Mouse (Mus musculus) neutrophil, adult 5-6 weeks (primary cell): ENCODE data around the gene Dcakd. TPM values are rescaled to one million over a fixed set of nuclear protein-coding genes. Genes with fewer than 3 reads are reported as not detected.

Experiments used
- ATAC-seq: fragments of 151-379, 151-347 bp; 2 replicates; pipeline ENCODE4 v1.8.0; 2017; ENCODE audit warnings: mild to moderate bottlenecking, moderate TSS enrichment; ENCODE audit not compliant: insufficient number of reproducible peaks, poor library complexity, low FRiP score, severe bottlenecking; ENCODE audit errors: extremely low read depth
- total RNA-seq: library from RNA; stranded (forward); fragments of 200-1000 nt; gene quantifications from 2 replicates; pipeline ENCODE4 v1.2.3, GENCODE M21; 2017

The Dcakd gene
- total RNA-seq, 1 experiment from 2014 or later, result 15.5 TPM

DNA sequence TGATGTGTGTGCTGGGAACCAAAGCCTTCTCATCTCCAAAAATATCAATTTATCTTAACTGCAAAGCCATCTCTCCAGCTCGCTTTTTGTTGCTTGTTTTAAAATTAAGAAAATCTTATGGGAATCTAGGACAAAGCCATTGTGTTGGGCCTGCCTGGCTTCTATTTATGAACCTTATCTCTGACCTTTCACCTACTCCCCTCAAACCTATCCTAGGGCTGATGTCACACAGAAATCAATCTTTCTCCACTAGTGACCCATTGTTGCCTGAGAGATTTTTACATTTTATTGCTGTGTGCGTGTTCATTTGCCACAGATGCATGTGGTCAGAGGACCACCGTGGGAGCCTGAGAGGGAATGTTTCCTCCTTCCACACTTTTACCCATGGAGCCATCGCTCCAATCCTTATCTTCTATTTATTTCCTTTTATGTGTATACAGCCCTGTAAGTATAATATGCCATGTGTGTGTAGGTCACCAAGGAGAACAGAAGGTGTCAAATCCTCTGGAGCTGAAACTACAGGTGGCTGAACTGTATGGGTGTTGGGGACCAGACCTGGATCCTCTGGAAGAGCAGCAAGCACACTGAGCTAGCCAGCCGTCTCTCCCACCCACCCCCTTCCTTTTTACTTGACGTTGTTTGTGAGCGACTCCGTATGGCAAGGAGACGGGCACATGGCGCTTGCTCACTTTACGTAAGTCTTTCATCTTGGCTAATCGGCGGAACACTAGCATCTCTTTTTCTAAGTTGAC, 17.5 kb downstream of the Dcakd start:
- ATAC-seq, result no peak

DNA sequence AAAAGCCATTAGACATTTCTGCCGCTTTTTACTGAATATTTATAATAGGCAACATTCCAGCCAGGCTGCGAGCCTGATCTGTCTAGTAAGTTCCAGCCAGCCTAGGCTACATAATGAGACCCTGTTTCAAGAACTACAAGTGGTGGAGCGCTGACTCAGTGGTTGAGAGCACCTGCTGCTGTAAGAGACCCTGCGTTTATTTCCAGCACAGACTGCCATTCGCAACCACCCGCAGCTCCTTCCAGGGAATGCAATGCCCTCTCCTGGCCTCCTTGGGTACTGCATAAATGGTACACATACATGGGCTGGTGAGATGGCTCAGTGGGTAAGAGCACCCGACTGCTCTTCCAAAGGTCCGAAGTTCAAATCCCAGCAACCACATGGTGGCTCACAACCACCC, 18.9 kb downstream of the Dcakd start:
- ATAC-seq, result no peak

DNA sequence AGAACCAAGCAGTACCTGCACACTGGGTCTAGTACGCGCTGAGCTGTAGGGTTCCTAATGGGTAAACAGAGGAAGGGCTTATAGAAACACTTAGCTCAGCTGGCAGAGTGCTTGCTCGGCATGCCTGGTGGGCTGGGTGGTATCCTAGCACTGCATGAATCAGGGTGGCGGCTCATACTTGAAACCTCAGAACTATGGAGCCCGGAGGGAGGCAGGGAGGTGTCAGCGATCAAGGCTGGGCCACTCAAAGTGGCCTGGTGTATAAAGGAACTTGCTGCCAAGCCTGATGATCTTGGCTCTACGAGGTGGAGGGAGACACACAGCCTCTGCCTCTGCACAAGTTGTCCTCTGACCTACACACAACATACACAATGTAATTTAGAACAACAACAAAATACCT, 19.6 kb downstream of the Dcakd start:
- no peak for ATAC-seq

GRCm38 (mm10) chr11:103007001-103007340, 21.2 kb downstream of the Dcakd start:
- peak; percentile 55 for ATAC-seq

DNA sequence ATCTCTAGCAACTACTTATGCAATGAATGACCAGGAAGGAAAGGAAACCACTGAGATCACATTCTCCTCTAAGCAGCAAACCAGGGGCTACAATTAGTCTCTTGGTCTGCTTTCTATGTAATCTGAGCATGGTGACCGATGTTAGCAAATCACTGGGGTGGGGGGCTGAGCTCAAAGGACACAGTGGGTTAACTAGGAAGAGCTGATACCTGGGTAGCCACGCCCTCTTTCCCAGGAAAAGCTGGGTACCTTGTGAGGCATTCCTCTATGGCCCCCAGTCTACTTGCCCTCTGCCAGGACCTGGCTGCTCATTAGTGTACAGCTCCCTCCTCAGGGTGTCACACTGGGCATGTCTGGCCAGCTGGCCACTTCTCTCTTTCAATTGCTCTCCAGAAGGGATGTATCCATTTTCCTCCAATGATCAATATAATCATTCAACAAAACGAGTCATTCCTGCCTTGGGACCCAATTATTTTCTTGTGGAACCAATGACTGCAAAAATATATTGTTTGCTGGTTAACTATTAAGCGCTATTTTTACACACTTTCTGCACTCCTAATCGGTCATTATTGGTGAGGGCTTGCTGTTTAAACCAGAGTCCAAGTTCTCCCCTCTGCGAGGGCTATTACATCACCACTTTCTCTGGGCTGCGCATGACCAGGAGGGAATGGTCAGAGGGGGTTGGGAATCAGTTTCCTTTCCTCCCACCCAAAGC, 21.7 kb downstream of the Dcakd start:
- no peak for ATAC-seq

GRCm38 (mm10) chr11:103005254-103005981, 22.7 kb downstream of the Dcakd start:
- no peak for ATAC-seq

DNA sequence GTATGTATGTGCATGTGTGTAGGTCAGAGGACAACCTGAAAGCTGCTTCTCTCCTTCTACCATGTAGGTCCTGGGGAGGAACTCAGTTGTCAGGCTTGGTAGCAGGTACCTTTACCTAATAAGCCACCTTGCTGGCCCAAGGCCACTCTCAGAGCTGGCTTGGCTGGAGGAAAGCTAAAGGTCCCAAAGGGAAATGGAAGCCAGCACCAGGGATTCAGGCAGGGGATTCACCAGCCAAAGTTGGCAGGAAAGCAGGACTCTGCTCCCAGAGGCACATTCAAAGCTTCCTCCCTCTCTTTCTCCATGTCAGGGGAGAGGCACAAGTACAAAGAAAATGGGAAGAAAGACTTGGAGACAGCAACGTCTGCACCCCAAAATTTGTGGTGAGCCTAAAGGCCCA, 23.3 kb downstream of the Dcakd start:
- ATAC-seq, result no peak

DNA sequence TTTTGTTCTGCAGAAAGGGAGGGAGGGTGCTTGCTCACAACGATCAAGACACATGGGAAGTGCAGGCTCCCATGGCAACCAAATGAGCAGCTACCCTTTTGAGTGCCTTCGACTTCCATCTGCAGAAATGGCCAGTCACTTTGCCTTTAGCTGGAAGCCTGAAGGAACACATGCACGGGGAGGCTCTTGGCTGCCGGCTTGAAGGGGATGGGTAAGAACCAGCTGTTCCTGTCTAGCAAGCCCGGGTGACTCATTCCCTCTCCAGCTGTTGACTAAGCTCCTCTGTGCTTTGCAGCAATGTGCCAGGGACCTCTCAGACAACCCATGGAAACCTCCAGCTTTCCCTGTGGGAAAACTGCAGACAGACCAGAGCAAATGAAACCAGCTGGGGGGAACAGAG, 24.9 kb downstream of the Dcakd start:
- ATAC-seq, result no peak

- ATAC-seq, result no peak
Measured at GRCm38 (mm10) chr11:103001063-103001462, 27.1 kb downstream of the Dcakd start.

- no peak for ATAC-seq
Measured at GRCm38 (mm10) chr11:103000111-103000510, 28.0 kb downstream of the Dcakd start.

- ATAC-seq, result no peak
Measured at GRCm38 (mm10) chr11:102999317-102999970, 28.7 kb downstream of the Dcakd start.

DNA sequence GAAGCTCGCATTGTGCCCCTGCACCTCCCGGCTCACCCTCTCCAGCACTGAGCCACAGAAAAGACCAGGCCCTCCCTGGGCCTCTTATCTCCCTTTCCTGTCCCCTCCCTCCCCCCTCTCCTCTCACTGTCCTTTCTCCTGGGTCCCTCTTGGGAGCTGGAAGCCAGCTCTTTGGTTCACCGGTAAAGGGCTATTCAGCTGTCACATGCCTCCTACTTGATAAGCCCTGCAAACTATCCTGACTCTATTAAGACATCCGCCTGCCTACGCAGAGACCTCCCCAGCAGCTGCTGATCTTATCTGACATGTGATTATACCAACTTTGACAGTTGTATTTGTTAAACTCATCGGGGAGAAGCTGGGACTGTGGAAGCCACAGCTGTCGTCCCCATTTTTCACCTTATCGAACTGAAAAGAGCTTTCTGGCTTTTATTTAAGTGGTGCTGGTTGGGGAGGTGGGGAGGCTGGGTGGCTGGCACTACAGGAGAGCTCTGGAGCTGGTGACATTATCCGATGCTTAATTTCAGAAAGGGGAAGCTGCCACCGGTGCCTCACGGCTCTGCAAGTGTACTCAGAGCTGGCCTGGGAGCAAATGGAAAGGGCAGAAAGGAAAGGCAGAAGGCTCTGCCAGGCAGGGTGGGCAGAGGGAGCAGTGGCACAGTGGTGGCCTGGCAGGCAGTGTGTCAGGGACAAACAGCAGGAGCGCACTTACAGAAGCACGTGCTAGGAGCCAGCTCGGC, 29.4 kb downstream of the Dcakd start:
- no peak for ATAC-seq

DNA sequence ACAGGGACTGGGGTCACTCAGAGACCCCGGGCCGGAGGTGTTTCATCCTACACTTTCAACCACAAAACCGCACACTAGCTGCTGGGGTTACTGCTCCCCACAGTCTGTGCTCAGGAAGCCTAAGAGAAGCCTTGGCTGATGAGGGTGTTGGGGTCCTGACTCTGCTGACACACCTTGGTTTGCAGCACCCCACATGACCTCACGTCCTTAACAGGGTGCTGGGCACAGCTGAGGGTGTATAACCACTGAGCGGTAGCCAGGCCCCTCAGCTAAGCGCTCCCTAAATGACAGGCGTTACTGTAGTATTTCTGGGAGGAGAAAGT, 29.9 kb downstream of the Dcakd start:
- ATAC-seq, result no peak

DNA sequence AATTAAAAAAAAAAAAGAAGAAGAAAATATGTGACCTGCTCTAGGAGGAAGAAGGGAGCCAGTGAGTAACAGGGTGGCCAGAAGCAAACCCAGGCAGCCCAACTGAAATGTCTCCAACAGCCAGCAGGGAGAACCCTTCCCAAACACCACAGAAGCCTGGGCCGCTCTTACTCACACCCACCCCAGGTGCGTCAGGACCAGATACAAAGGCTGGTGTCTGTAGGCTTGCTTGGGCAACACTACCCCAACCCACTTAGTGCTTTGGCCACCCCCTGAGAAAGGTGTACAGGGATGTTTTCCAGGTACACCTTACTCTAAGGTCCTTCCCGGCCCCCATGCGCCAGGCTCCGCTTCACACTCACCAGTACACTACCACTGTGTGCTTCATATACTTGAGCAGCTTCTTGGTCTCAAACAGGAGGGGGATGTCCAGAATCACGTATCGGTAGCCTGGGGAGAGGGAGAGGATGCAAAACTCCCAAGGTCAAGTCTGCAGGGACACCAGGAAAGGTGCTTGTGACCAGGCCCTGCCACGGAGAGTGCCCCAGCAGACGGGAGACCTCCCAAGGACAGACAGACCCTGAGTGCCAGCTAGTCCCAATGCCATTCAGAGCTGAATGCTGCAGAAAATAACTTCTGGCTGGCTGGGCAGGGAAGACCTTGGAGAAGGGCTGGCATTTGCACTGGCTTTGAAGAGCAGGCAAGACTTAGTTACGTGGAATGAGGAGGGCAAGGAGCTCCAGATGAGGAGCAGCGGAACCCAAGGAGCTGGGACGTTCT, 31.0 kb downstream of the Dcakd start:
- no peak for ATAC-seq

GRCm38 (mm10) chr11:102996385-102996784, 31.7 kb downstream of the Dcakd start:
- no peak for ATAC-seq

DNA sequence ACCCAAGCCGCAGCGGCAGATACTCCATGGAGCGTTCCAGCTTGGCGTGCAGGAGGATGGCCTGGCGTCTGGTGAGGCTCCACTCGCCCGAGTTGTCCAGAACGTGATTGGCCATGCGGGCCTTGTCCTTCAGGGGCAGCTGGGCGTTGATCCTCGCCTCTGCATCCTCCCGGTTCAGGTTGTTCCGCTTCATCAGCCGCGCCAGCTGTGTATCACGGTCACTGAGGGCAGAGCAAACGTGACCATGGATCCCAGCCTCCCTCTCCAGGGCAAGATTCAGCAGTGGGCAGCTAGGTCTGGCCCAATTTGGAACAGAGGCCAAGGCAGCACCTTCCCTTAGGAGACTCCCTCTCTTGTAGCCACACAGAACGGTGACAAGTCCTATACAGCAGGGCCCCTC, 33.2 kb downstream of the Dcakd start:
- no peak for ATAC-seq

GRCm38 (mm10) chr11:102993420-102994029, 34.6 kb downstream of the Dcakd start:
- ATAC-seq, result no peak

DNA sequence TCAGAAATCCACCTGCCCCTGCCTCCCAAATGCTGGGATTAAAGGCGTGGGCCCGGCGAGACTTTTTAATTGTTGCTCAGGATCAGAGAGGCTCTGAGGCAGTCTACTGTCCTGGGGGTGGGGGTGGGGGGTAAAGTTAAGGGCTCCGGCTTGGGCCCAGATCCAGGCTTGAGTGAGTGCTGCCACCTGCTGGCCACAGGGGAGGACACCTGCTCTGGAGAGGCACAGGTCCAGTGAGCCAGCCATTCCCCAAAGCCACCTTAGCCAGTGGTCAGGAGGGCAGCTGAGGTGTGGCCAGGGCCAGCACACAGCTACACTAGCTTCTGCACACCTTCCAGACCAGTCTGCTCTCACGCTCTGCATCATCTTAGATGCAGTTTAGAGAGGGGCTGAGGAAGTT, 35.2 kb downstream of the Dcakd start:
- peak; percentile 45 for ATAC-seq
